In genomic region chr11:118004217-118004616, GRCm38 (mm10) we compare ENCODE assay signal across 15 mouse cellular contexts. TPM values are rescaled to one million over a fixed set of nuclear protein-coding genes. Genes with fewer than 3 reads are reported as not detected.
DNase-seq lines count a peak whose midpoint lies in the region; ATAC-seq lines count a peak whose summit lies in the region.
"Had no signal": no experiment of that assay in that cellular context is flagged by ENCODE, and none has a peak within 500 bp of the region (broad histone marks: within the 10 kb centered on the region; RNA-seq: fewer than 3 reads in every experiment).

No protein-coding gene starts in this region.

- peak overlapping the region; percentile 80 for H3K27ac ChIP-seq in heart, embryonic 11.5 days (ENCODE audit: low read depth, low read length)
- H3K27ac ChIP-seq in liver, embryonic 13.5 days, result peak overlapping the region; percentile 27; the same call in 1 of the 2 replicates
- H3K27ac ChIP-seq in embryonic facial prominence, embryonic 15.5 days (replicated peaks), result peak overlapping the region; percentile 60
- H3K27ac ChIP-seq: forebrain, embryonic 15.5 days; hindbrain, embryonic 13.5 days; midbrain, embryonic 10.5 days had no signal

- no peaks in the 10 kb centered on the region for H3K9me3 ChIP-seq in heart, embryonic 11.5 days (replicated peaks; ENCODE audit: control insufficient read depth, low read length)
- no peaks in the 10 kb centered on the region for H3K9me3 ChIP-seq in liver, embryonic 13.5 days (replicated peaks)
- H3K9me3 ChIP-seq in embryonic facial prominence, embryonic 15.5 days (replicated peaks), result no peaks in the 10 kb centered on the region
- H3K9me3 ChIP-seq: forebrain, embryonic 15.5 days; hindbrain, embryonic 13.5 days; midbrain, embryonic 10.5 days had no signal

- no peak for ATAC-seq in heart, embryonic 11.5 days (replicated peaks; ENCODE audit: insufficient number of reproducible peaks, low FRiP score, low TSS enrichment)
- no peak for ATAC-seq in liver, embryonic 13.5 days (ENCODE audit: low read depth)
- peak; percentile 50; the same call in 1 of the 2 replicates for ATAC-seq in embryonic facial prominence, embryonic 15.5 days (ENCODE audit: insufficient number of reproducible peaks, low FRiP score, low TSS enrichment, low read depth)
- ATAC-seq: forebrain, embryonic 15.5 days; intestine, postnatal 0 days had no signal

- H3K36me3 ChIP-seq in heart, embryonic 11.5 days (ENCODE audit: control insufficient read depth, insufficient read depth, low read length), result peaks cover 24% of the 10 kb centered on the region
- peaks cover 82% of the 10 kb centered on the region for H3K36me3 ChIP-seq in liver, embryonic 13.5 days
- peaks cover 67% of the 10 kb centered on the region for H3K36me3 ChIP-seq in embryonic facial prominence, embryonic 15.5 days

- no peak overlapping the region for H3K9ac ChIP-seq in heart, embryonic 11.5 days (ENCODE audit: low read depth, low read length)
- H3K9ac ChIP-seq in liver, embryonic 13.5 days, result no peak overlapping the region; the same call in 1 of the 2 replicates
- H3K9ac ChIP-seq in embryonic facial prominence, embryonic 15.5 days, result no peak overlapping the region
- H3K9ac ChIP-seq: forebrain, embryonic 15.5 days; hindbrain, embryonic 13.5 days had no signal

- no peak for DNase-seq in heart, adult 9 months (ENCODE audit: low spot score in 2 of 2)
- DNase-seq in liver, embryonic 13.5 days, result no peak
- DNase-seq in liver, result no peak
- DNase-seq in kidney, postnatal 14 days, result peak; percentile 70
- no peak for DNase-seq in left cerebral cortex, adult 9 months (ENCODE audit: low spot score in 2 of 2)
- DNase-seq in cerebellum, postnatal 14 days, result no peak
- DNase-seq: cerebellum, adult 2 months; thymus, adult 2 months had no signal

- H3K4me1 ChIP-seq in heart, embryonic 11.5 days (ENCODE audit: control insufficient read depth, insufficient read depth, low read length), result peaks cover 51% of the 10 kb centered on the region
- peaks cover 71% of the 10 kb centered on the region for H3K4me1 ChIP-seq in liver, embryonic 13.5 days (replicated peaks)
- peaks cover 40% of the 10 kb centered on the region for H3K4me1 ChIP-seq in embryonic facial prominence, embryonic 15.5 days

- no peaks in the 10 kb centered on the region for H3K27me3 ChIP-seq in heart, embryonic 11.5 days (ENCODE audit: control insufficient read depth, insufficient read depth, low read length)
- H3K27me3 ChIP-seq in liver, embryonic 13.5 days, result no peaks in the 10 kb centered on the region
- H3K27me3 ChIP-seq in embryonic facial prominence, embryonic 15.5 days, result no peaks in the 10 kb centered on the region
- H3K27me3 ChIP-seq: forebrain, embryonic 15.5 days; hindbrain, embryonic 13.5 days had no signal

- WGBS in heart, embryonic 11.5 days (ENCODE audit: insufficient replicate concordance), result 77% methylated on average over 5 of the region's 5 CpGs
- 90% methylated on average over 5 of the region's 5 CpGs for WGBS in liver, embryonic 13.5 days (ENCODE audit: insufficient replicate concordance)
- 73% methylated on average over 5 of the region's 5 CpGs for WGBS in embryonic facial prominence, embryonic 15.5 days

- no peak overlapping the region for H3K4me2 ChIP-seq in heart, embryonic 11.5 days
- no peak overlapping the region for H3K4me2 ChIP-seq in liver, embryonic 13.5 days
- no peak overlapping the region for H3K4me2 ChIP-seq in embryonic facial prominence, embryonic 15.5 days (replicated peaks)
- H3K4me2 ChIP-seq: forebrain, embryonic 15.5 days; hindbrain, embryonic 13.5 days had no signal

- H3K4me3 ChIP-seq in heart, embryonic 11.5 days (ENCODE audit: low read depth, low read length), result no peak overlapping the region
- no peak overlapping the region for H3K4me3 ChIP-seq in liver, embryonic 13.5 days (replicated peaks)
- no peak overlapping the region for H3K4me3 ChIP-seq in embryonic facial prominence, embryonic 15.5 days (replicated peaks)
- H3K4me3 ChIP-seq: erythroblast, embryonic 14.5 days; forebrain, embryonic 15.5 days; hindbrain, embryonic 13.5 days; midbrain, embryonic 10.5 days had no signal

RNA-seq across cellular contexts. Expression of gene Pgs1, which starts 18.1 kb away (rescaled TPM):
- polyA plus RNA-seq in heart, embryonic 11.5 days (2014; fragmentation: Nextera tagmentation; extraction: Ambion mirVana), result 26.5 and 27.4 TPM in 2 replicates
- 18.1 and 19.4 TPM in 2 replicates for polyA plus RNA-seq in liver, embryonic 13.5 days (2015; fragmentation: Nextera tagmentation; extraction: Ambion mirVana)
- 39.9 and 41.2 TPM in 2 replicates for polyA plus RNA-seq in embryonic facial prominence, embryonic 15.5 days (2015; fragmentation: Nextera tagmentation; extraction: Ambion mirVana)

RNA-seq across cellular contexts. Expression of gene Socs3, which starts 34.4 kb away (rescaled TPM):
- polyA plus RNA-seq in heart, embryonic 11.5 days (2014; fragmentation: Nextera tagmentation; extraction: Ambion mirVana), result 3.6 and 4.5 TPM in 2 replicates
- 6.7 and 6.9 TPM in 2 replicates for polyA plus RNA-seq in liver, embryonic 13.5 days (2015; fragmentation: Nextera tagmentation; extraction: Ambion mirVana)
- 20.8 and 21.2 TPM in 2 replicates for polyA plus RNA-seq in embryonic facial prominence, embryonic 15.5 days (2015; fragmentation: Nextera tagmentation; extraction: Ambion mirVana)

Comparison
In these comparisons a context has a peak if more than half of its experiments do, and no peak if none do; other contexts are left out.
1. H3K27ac ChIP-seq: peak in every context shown above with its lines; median percentile 80 in heart, embryonic 11.5 days; 60 in embryonic facial prominence, embryonic 15.5 days; 27 in liver, embryonic 13.5 days.